Mouse (Mus musculus): Measurements from ENCODE around the gene Dkk3.

GRCm38 (mm10) chr7:112125625-112126260, 33.1 kb downstream of the Dkk3 start:
- TF ChIP-seq POLR2A (IDR thresholded peaks at IDR 0.05; ENCODE audit: low read depth, low read length) (no peak), CTCF (IDR thresholded peaks at IDR 0.05; ENCODE audit: borderline replicate concordance, insufficient read depth, low read length) (no peak)
